Mouse (Mus musculus) embryonic stem cell, embryonic (primary cell): ENCODE results near the gene Serpina11.
"Not testable (repeated sequence)": the region's sequence is repeated elsewhere in the genome, so short reads cannot be mapped to it uniquely, and the experiment has no call there.

Source experiments
- CTCF ChIA-PET, 4 experiments: fragments of 300-600 bp in 2 of 4; fragments of 350-600 bp in 2 of 4; sonication (Branson Sonifier 250); formaldehyde crosslinking; loops; one replicate each; lab custom pipeline; 2022; ENCODE audit warnings: inconsistent platforms in 2 of 4; lab: Charles Lee
- POLR2A ChIA-PET, 4 experiments: fragments of 300-600 bp in 2 of 4; fragments of 350-600 bp in 2 of 4; sonication (Branson Sonifier 250); formaldehyde crosslinking; loops; one replicate each; lab custom pipeline; 2022; ENCODE audit warnings: antibody characterized with exemption in 4 of 4, inconsistent platforms in 1 of 4; lab: Charles Lee

The Serpina11 gene

DNA sequence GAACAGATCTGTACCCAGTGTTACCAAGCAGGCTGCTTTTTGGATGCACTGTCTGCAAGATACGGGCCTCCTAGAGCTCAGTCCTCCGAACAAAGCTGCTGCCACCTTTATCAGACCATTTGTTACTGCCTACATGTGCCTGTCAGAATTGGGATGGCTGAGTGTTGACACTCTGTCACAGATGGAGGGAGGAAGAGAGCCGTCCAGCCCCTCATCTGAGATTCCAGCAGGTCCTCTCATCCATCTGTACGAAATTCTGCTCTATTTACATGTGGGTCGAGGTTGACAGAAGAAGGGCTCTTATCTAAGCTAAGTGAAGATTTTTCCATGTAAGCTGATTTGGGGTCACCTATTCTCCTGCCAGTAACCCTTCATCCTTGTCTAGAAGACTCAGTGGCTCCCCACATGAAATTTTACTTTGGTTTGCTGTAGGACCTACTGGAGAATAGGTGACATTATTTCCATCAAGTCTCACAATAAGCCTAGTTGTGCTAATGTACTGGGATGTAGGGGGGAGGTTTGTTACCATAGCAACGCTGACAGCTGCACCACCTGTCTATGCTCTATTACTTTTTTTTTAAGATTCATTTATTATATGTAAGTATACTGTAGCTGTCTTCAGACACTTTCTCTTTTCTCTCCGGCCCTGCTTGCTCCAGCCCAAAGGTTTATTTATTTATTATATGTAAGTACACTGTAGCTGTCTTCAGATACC, 8.0 kb downstream of the Serpina11 start:
- CTCF ChIA-PET = no interaction called here
- POLR2A ChIA-PET = no interaction called here

DNA sequence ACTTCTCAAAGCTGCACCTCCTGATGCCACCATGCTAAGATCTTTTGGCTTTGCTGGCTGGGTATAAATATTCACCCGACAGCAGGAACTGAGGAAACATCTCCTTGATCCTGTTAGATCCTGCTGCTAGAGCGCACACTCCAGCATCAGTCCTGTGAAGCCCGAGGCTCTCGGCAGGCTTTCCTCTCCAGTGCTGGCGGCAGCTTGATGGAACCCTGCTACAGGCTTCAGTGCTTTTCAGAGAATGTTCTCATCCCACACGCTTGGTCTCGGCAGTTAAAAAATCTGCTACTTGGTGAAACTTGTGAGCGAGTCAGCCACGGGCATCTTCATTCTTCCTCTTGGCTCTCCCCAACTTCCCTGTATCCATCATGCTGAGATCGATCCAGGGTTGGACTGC, 11.5 kb downstream of the Serpina11 start:
- ChIA-PET POLR2A (interaction anchor here in 1 of 4 experiments (0.6 kb wide), 1 partner anchor 886 kb away, joined by 3 read pairs; no protein-coding TSS in a partner anchor), CTCF (interaction anchor here in 3 of 4 experiments (0.5 to 1.4 kb wide), 20 partner anchors 8 to 449 kb away, joined by 3 to 10 read pairs (median 3); partner anchors contain the start of gene Serpina11 (in 1 of the 3))

- CTCF ChIA-PET = interaction anchor here in 3 of 4 experiments (0.5 to 1.4 kb wide), 23 partner anchors 9 to 717 kb away, joined by 3 to 13 read pairs (median 3); partner anchors contain the start of gene Serpina11 (in 1 of the 3)
- POLR2A ChIA-PET = interaction anchor here in 1 of 4 experiments (0.6 kb wide), 1 partner anchor 886 kb away, joined by 3 read pairs; no protein-coding TSS in a partner anchor
Measured at GRCm38 (mm10) chr12:103977846-103978245, 11.9 kb downstream of the Serpina11 start.

DNA sequence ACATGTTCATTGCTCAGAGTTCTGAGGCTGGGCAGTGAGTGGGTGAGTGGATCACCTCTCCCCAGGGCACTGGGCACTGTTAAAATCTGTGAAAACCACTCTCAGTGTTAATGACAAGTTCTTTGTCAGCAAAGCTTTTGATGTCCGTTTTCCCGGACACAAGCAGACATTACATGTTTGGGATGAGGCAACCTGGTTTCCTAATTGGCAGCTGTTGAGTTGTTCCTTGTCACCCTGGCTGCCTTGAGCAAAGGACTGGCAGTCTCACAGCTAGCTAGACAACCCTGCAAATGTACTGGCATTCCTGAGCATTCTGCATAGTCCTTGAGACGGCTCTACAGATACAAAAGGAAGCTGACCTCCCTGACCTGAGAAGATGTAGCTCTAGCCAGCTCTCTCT, 12.7 kb downstream of the Serpina11 start:
- CTCF ChIA-PET = interaction anchor here in 3 of 4 experiments (0.5 to 0.6 kb wide), 3 partner anchors 19 to 442 kb away, joined by 5 to 13 read pairs (median 11); no protein-coding TSS in a partner anchor
- POLR2A ChIA-PET = no interaction called here

DNA sequence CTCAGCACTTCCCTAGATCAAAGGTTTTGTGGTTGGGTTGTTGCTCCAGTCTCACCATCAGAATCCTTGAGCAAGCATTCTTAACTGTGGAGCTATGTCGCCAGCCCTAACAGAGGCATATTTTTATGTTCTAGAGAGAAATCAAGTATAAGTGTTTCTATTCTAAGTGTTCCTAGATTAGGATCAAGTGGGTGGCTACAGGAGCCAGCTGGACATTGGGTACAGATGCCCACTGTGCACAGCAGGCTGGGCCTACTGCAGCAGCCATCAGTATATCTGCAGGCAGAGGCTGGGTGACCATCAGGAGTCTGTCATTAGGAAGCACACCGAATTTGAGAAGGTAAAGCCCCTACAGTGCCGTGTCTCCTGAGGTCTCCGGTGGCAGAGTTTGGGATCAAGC, 18.7 kb downstream of the Serpina11 start:
- POLR2A ChIA-PET = no interaction called here

DNA sequence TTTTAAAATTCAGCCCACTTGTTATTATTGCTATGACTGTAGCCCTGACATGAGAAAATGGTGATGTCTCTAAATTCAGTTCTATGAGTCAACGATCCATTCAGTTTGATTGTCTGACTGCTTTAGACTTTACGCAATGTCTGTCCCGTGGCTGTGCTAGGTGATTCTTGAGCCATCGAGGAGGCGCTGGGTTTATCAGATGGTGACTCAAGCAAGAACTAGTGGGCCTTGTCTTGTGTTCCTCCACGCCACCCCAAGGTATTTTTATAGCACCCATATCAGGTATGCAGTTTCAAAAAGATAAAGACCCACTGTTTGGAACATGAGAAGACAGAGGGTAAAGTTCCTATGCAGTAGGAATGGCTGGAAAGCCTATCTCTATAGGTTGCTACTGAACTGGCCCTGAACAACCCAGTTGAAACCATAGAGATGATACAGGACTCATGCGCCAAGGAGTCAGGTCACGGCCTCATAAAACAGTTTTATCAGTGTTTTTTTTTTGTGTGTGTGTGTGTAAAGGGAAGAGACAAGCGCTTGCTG, 20.1 kb downstream of the Serpina11 start:
- ChIA-PET CTCF (interaction anchor here in 1 of 4 experiments (0.7 kb wide), 1 partner anchor 9 kb away, joined by 3 read pairs; no protein-coding TSS in a partner anchor), POLR2A (no interaction called here)

More for the DNA sequence above, 18.7 kb downstream of the Serpina11 start:
- CTCF ChIA-PET = no interaction called here

- CTCF ChIA-PET = no interaction called here
- POLR2A ChIA-PET = no interaction called here
Measured at GRCm38 (mm10) chr12:103966761-103967160, 23.0 kb downstream of the Serpina11 start.

- CTCF ChIA-PET = interaction anchor here in 1 of 4 experiments (0.8 kb wide), 1 partner anchor 619 kb away, joined by 7 read pairs; no protein-coding TSS in a partner anchor
- POLR2A ChIA-PET = no interaction called here
Measured at GRCm38 (mm10) chr12:103963288-103963687, 26.5 kb downstream of the Serpina11 start.

GRCm38 (mm10) chr12:103962860-103963259, 26.9 kb downstream of the Serpina11 start:
- CTCF ChIA-PET = interaction anchor here in 1 of 4 experiments (0.8 kb wide), 1 partner anchor 618 kb away, joined by 7 read pairs; no protein-coding TSS in a partner anchor

DNA sequence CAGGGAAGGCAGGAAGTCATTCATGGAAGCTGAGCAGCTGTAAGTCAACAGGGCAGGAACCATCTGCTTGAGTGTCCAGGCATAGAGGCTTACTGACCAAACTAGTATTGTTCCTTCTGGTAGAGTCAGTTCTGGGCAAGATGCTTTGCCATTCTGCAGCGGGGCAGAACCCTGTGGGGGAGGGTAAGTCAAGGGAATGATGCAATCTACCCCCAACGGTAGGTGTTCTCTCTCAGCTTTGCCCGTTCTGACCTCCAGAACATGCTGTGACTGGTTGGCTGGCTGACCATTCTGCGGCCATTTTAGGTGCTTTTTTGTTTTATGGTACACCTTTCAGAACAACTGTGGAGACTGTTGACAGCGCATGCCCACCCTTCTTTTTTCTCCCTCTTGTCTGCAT, 27.4 kb downstream of the Serpina11 start:
- CTCF ChIA-PET = no interaction called here
- POLR2A ChIA-PET = no interaction called here

More at GRCm38 (mm10) chr12:103962860-103963259, 26.9 kb downstream of the Serpina11 start:
- POLR2A ChIA-PET = no interaction called here

- ChIA-PET POLR2A (no interaction called here), CTCF (no interaction called here)
Measured at GRCm38 (mm10) chr12:103961716-103962115, 28.0 kb downstream of the Serpina11 start.

- CTCF ChIA-PET = no interaction called here
Measured at GRCm38 (mm10) chr12:103958798-103959197, 31.0 kb downstream of the Serpina11 start, which contains the start of gene Serpina1e. TSS of gene Serpina1e (minus strand) at chr12:103958975.

GRCm38 (mm10) chr12:103956555-103956954, 33.2 kb downstream of the Serpina11 start:
- CTCF ChIA-PET, POLR2A ChIA-PET: not testable (repeated sequence)

More at GRCm38 (mm10) chr12:103958798-103959197, 31.0 kb downstream of the Serpina11 start, which contains the start of gene Serpina1e:
- POLR2A ChIA-PET = no interaction called here

DNA sequence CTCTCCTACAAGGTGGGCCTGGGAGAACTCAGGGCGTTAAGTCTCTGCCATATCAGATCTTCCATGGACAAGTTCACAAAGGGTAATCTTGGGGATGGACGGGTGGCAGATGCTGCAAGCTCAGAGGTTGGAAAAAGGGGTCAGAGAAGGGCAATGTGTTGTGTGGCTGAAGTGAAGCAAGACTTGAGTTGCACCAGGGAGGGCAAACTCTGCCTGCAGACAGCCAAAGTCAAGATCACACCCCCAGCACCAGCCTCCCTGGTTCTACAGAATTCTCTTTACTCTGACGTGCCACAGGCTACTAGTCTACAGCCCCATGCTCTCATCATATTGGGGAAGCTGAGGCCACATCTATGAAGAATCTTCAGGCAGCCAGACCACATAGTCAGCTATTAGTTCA, 36.8 kb downstream of the Serpina11 start:
- CTCF ChIA-PET = not testable (repeated sequence)

GRCm38 (mm10) chr12:103946243-103946642, 43.5 kb downstream of the Serpina11 start:
- ChIA-PET CTCF (no interaction called here), POLR2A (no interaction called here)

More for the DNA sequence above, 36.8 kb downstream of the Serpina11 start:
- POLR2A ChIA-PET = not testable (repeated sequence)
